Mouse (Mus musculus) liver, adult 2 months (tissue): Measurements from ENCODE around the gene Map3k5.

Source experiments
- CTCF ChIP-seq: fragments of 200-500 bp; IDR thresholded peaks from 2 replicates; pipeline ENCODE4 v1.5.1; 2011; ENCODE audit warnings: low read depth, low read length, control low read depth
- POLR2A ChIP-seq: fragments of 200-500 bp; IDR thresholded peaks from 2 replicates; pipeline ENCODE4 v1.6.1; 2011; ENCODE audit warnings: low read length, control low read depth; ENCODE audit not compliant: insufficient read depth; ENCODE audit errors: extremely low read depth

DNA sequence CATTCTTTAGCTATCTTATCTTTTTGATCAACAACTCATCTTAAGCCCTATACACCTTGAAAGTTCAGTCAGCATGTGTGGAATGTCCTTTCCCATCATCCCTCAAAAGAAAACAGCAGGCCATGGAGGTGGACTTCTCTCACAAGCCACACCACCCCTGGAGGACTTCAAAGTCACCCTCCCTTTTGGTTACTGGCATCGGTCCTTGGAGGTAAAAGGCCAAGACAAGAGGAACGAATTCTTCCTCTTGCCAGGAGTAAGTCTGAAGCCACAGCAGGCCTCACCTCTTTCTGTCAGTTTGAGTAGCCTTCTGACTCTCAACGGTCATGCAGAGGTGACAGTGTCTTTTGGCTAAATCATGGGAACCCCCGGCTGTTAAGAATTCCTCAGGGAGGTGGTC lies 250.1 kb downstream of the Map3k5 start:
- TF ChIP-seq CTCF (no peak), POLR2A (no peak)
